Mouse (Mus musculus) layer of hippocampus, adult 18-20 months (tissue): Measurements from ENCODE around the gene Ccdc47. TPM values are rescaled to one million over a fixed set of nuclear protein-coding genes. Genes with fewer than 3 reads are reported as not detected.
A peak's percentile ranks its signal among the peaks of the same experiment; 100 is the strongest.

ENCODE experiments used
- DNase-seq, 2 experiments: peaks; one replicate each; pipeline ENCODE4 v3.0.0; 2022; ENCODE audit warnings: low spot score in 2 of 2
- total RNA-seq, 2 experiments: library from RNA; stranded (reverse); gene quantifications; 2 replicates each; pipeline ENCODE4 v1.2.3; 2021

Gene Ccdc47
- total RNA-seq, 2 experiments from 2014 or later: 96.3 to 100 TPM

DNA sequence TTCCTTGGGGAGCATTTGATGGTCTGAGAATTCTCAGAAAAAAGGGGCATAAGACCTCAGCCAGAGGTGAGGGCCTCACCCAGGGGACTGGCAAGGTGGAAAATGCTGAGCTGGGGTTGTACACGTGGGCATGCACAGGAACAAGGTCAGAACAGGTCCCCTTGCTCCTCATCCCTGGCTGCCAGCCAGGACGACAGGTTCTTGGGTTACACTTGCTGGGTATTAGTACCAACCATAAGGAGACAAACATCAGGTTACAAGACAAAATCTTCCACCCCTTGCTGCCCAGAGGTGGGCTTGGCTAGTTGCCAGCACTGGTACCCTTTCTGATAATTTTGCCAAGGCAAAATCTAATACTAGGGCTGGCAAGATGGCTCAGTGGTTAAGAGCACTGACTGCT, 53.9 kb downstream of the Ccdc47 start:
- DNase-seq: no peak

DNA sequence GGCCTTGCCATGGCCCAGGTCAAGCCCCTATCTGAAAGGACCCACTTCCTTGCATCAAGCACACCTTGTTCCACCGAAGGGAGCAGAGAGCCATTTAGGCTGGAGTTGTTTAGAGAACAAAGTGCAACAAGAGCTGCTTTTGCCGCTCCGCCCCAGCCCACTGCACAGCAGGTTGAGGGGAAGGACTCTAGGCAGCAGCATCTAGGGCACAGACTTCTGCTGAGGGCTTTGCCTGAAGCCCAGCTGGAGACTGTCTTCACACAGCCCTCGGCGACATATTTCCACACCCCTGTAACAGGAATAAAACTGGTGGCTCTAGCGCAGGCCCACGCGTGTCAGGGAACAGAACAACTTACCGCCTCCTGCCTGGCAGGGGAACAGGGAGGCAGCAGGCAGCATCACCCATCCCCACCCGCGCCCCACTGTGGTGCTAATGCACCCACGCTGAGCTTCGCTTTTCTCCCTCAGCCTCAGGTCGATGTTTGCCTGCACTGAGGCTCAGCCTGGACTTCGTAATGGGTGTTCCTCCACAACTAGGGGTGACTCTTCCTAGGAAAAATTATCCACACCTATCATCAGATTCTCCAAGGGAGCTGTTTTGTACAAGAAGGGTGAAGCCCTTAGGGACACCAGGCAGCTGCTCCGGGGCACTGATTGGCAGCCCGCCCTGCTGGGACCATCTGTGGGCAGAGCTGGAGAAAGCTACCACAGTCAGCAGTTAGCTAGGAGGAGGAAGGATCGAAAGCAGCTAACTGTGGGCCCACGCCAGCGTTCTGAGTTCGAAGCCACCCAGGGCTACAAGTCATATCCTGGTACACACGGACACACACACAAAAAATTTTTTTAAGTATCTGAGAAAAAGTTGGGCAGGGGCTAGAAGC, 55.1 kb downstream of the Ccdc47 start, which contains the start of the genes Gm10840 and Limd2:
TSS of gene Gm10840 (plus strand) at position 10 of the 881 bp plus-strand sequence.
TSS of gene Limd2 (minus strand) at position 20 of the 881 bp plus-strand sequence.
- DNase-seq: peak; percentile 91 to 96

DNA sequence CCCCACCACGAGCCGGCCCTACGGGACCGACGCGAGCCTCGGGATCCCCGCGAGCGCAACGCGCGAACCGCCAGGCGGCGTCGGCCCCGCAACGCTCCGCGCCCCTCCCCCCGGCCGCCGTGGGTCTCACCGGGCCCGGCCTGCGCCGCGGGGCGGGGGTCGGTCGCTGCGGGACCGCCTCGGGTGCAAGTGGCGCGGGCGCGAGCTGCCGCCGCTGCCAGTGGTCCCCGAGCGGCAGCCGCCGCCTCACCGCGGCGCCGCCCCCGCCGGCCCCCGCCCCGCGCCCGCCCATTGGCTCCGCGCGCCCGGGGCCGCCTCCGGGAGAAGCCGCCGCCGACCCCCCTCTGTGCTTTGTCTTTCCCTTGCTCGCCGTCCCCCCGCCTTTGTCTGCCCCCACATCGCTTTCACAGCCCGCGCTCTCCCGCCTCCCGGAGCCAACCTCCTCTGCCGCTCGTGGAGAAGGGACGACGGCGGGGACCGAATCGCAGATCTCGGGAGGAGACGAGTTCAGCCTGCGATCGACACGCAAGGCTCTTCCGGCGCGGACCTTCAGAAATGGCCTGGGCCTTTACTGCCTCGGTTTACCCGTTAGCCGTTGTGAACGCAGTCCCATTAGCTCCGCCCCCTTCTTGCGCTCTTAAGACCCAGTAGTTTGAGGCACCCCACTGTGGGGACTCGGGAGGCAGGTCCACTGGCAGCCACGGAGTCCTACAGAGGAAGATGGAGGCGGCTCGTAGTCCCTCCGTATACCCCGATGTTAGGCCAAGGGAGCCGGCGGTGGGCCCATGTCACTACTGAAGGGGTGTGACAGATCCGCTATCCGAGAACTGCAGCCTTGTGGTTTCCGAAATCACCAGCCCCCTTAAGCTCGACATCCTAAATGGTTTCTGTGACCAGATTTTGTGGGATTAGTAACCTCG, 56.0 kb downstream of the Ccdc47 start:
- peak; percentile 80 to 90 for DNase-seq

DNA sequence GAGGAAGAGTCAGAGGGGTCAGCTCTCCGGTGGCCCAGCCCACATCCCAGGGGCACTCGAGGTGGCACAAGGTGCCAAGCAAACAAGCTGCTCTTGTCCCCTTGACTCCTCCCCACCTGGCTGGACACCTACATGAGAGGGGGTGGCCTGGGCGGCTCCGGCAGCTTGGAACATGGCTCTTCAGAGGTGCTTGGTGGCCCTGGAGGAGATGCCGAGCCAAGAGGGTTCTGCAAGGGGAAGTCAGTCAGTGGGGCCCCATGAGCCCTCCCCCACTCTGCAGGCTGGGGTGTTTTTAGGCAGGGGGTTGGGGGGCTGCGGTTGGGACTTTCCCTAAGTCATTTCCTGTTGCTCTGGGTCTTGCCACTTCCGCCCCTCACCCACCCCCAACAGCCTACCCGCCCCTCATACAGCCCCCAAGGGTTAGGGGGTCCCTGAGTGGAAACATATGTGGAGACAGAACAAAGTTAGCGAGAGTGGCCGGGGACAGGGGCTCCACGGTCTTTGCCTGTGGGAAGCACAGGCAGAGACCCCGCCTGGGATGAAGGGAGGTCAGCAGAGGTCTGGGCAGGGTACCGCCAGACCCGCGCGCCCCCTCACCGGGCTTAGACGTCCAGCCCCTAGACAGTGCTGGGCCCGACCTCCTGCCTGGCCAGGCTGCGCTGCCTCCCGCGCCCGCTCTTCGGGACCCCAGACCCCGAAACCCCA, 56.8 kb downstream of the Ccdc47 start:
- peak in 1 of 2 experiments; percentile 52 for DNase-seq

DNA sequence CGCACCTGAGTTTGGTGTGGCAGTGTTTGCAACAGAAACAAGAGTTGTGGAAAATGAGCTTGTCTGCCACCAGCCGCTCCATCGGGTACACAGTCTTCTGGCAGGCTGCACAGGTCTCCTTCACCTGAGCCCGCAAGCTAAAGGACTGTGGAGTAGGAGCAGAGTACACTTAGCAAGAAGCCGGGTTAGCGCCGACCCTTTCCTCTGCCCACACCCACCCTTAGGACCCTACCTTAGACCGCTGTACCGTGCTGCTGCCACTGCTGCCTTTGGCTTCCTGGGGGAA, 57.3 kb downstream of the Ccdc47 start:
- DNase-seq: peak in 1 of 2 experiments; percentile 45

DNA sequence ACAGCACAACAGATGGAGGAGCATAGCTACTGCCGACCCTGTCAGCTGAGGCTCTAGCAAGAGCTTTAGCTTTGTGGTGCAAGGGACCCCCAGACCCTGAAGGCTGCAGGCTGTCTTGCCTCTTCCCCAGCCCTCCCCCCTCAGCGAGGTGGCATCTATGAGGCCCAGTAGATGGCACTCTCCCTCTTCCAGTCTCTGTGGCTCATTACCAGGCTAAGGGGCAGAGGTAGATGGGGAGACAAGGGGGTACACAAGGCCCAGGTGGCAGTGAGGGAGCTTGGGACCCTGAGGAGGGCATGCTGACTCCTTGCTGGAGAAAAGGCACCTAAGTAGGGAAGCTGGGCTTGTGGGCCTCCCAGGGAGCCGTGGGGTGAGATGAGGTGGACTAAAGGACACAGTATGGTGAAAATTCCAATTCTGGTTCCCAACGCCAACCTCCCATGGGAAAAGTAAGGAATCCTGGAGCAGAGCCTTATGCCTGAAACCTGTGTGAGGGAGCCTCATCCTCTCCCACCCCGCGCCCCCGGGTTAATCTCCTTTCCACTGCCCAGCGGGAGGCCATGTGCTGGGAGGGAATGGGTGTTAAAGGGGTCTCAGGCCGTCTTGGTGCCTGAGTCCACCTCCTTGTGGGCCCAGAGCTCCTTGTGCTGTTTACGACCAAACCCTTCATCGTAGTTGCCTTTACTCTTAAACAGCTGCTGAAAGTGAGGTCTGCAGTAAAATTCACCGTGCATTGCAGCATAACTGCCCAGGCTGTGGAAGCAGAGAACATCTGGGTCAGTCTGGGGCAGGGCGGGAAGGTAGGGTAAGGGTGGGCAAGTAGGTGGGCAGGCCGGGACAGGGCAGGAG, 57.8 kb downstream of the Ccdc47 start:
- DNase-seq: peak in 1 of 2 experiments; percentile 69

- DNase-seq: peak in 1 of 2 experiments; percentile 19
Measured at GRCm38 (mm10) chr11:106157154-106157553, 59.0 kb downstream of the Ccdc47 start.

- DNase-seq: no peak
Measured at GRCm38 (mm10) chr11:106156257-106156656, 59.9 kb downstream of the Ccdc47 start.

DNA sequence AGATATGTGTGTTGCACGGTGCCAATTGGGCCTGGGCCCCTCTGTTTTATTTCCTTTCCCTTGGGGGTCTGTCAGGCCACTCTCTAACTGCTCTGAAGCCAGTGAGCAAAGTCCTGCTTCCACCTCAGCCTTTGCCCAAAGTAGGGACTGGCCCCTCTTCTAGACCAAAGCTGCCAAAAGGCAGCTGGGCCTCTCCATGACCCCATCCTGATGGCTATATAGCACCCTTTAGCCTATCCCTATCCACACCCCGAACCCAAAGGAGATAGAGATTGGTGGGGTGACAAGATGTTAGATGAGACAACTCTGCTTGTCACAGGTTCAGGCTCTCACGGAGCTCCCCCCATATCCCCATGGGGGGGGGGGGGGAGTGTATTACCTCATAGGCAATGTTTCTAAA, 60.4 kb downstream of the Ccdc47 start:
- no peak for DNase-seq

DNA sequence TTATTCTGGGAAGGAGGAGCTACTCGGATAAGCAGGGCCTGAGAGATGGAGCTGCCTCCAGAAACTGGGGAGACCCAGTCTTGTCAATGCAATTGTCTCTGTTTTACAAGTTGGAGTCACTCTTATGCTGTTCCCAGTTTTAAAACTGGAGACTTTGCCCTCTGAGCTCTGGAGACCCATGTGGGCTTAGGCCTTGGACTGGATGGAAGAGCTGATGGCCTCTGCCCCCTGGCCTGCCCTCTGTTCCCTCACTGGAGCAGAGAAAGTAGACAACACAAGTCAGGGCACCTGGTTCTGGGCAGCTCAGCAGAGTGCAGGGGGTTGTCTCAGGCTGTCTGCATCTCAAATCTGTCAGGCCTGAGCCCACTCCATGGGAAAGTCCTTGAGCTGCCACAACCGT, 61.4 kb downstream of the Ccdc47 start:
- no peak for DNase-seq

GRCm38 (mm10) chr11:106154091-106154490, 62.1 kb downstream of the Ccdc47 start:
- DNase-seq: peak in 1 of 2 experiments; percentile 20

- peak; percentile 69 to 86 for DNase-seq
Measured at GRCm38 (mm10) chr11:106152132-106152531, 64.0 kb downstream of the Ccdc47 start.

DNA sequence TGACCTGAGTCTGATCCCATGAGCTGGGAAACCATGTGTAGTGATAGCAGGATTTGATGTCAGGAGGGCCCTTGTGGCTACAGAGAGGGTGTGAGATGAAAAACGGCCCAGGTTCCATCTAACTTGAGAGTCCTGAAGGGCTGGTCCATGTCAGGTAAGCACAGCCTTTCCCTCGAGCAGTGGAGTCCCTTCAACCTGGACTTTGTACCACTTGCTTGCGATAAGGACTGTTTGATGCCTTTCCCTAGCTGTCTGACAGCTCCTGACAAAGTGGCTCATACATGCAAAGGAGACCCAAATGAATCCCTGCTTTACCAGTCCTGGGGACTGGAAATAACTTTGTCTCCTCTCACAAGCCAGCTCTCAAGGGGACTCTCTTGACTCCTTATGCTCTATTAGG, 64.9 kb downstream of the Ccdc47 start:
- DNase-seq: no peak

Other genes with a start within 250 kb of the Ccdc47 start
- gene Ace, start 248.4 kb downstream of the Ccdc47 start, total RNA-seq: 1 to 10 TPM; 6.0 to 9.2 TPM
- not detected for gene Ace3, start 221.7 kb downstream of the Ccdc47 start, total RNA-seq
- gene Kcnh6, start 208.2 kb downstream of the Ccdc47 start, total RNA-seq: under 1 TPM; 0.72 to 0.94 TPM
- 100 to 1,000 TPM; 129 to 131 TPM for gene Dcaf7, start 179.5 kb downstream of the Ccdc47 start, total RNA-seq
- 10 to 100 TPM; 18.3 TPM for gene Taco1, start 150.3 kb downstream of the Ccdc47 start, total RNA-seq
- gene Map3k3, start 131.7 kb downstream of the Ccdc47 start, total RNA-seq: 10 to 100 TPM; 30.4 to 32.6 TPM
- gene Gm10840, start 55.5 kb downstream of the Ccdc47 start, total RNA-seq: 1 to 10 TPM in 1 of 2 experiments, not detected in 1; 1.4 TPM
- 100 to 1,000 TPM; 144 to 147 TPM for gene Limd2, start 55.5 kb downstream of the Ccdc47 start, total RNA-seq
- 10 to 100 TPM; 26.6 to 29.2 TPM for gene Strada, start 14.2 kb downstream of the Ccdc47 start, total RNA-seq
- gene Ddx42, start 582 bp upstream of the Ccdc47 start, total RNA-seq: 10 to 100 TPM; 65.8 to 68.2 TPM
- gene Ftsj3, start 39.7 kb upstream of the Ccdc47 start, total RNA-seq: 10 to 100 TPM; 26.2 to 31.1 TPM
- gene Psmc5, start 39.8 kb upstream of the Ccdc47 start, total RNA-seq: 100 to 1,000 TPM; 189 to 196 TPM
- 10 to 100 TPM; 23.9 to 26.3 TPM for gene Smarcd2, start 56.6 kb upstream of the Ccdc47 start, total RNA-seq
- under 1 TPM; 0.13 to 0.15 TPM for gene Tcam1, start 60.3 kb upstream of the Ccdc47 start, total RNA-seq
- gene Gh, start 85.5 kb upstream of the Ccdc47 start, total RNA-seq: not detected
- gene Cd79b, start 98.4 kb upstream of the Ccdc47 start, total RNA-seq: not detected
- gene Scn4a, start 136.9 kb upstream of the Ccdc47 start, total RNA-seq: under 1 TPM in 1 of 2 experiments, not detected in 1; 0.05 TPM
- gene Prr29, start 149.1 kb upstream of the Ccdc47 start, total RNA-seq: not detected
- 1 to 10 TPM; 2.4 to 3.1 TPM for gene Icam2, start 171.7 kb upstream of the Ccdc47 start, total RNA-seq